Mouse (Mus musculus): Measurements from ENCODE around the gene C2cd4b.

GRCm38 (mm10) chr9:67741256-67741655 lies 18.0 kb upstream of the C2cd4b start:
- TF ChIP-seq USF1 (IDR thresholded peaks at IDR 0.05; ENCODE audit: low read depth): no peak
- TF ChIP-seq CEBPB (IDR thresholded peaks at IDR 0.05; ENCODE audit: low read depth): no peak
